Mouse (Mus musculus) C2C12 (cell line): ENCODE measurements around the gene Pdcd1lg2.

ENCODE experiments used
- CEBPB ChIP-seq: IDR thresholded peaks from one replicate; pipeline ENCODE4 v1.6.1; 2011; ENCODE audit warnings: low read depth, mild to moderate bottlenecking, control low read depth, moderate library complexity
- CTCF ChIP-seq: IDR thresholded peaks from one replicate; pipeline ENCODE4 v1.5.1; 2011; ENCODE audit not compliant: control insufficient read depth, insufficient read depth, insufficient read length
- FOSL1 ChIP-seq: IDR thresholded peaks from one replicate; pipeline ENCODE4 v1.8.0; 2011; ENCODE audit warnings: mild to moderate bottlenecking, low read length; ENCODE audit not compliant: poor library complexity, insufficient read depth, severe bottlenecking
- MAX ChIP-seq: IDR thresholded peaks from one replicate; pipeline ENCODE4 v1.6.1; 2011; ENCODE audit warnings: mild to moderate bottlenecking, control low read depth
- MYOD1 ChIP-seq: IDR thresholded peaks from one replicate; pipeline ENCODE4 v1.6.1; 2011; ENCODE audit warnings: low read depth; ENCODE audit not compliant: control insufficient read depth, insufficient read length
- USF1 ChIP-seq: IDR thresholded peaks from one replicate; pipeline ENCODE4 v1.6.1; 2011; ENCODE audit warnings: low read depth, mild to moderate bottlenecking, control low read depth, moderate library complexity

GRCm38 (mm10) chr19:29376382-29376781, 34.3 kb upstream of the Pdcd1lg2 start:
- TF ChIP-seq CTCF (no peak), MAX (no peak), CEBPB (no peak), USF1 (no peak), MYOD1 (no peak), FOSL1 (no peak)
